Mouse (Mus musculus): ENCODE measurements around the gene Slc16a12.

Slc16a12 gene

GRCm38 (mm10) chr19:34726254-34726962 is 20.7 kb downstream of the Slc16a12 start:
- DNase-seq (ENCODE audit: low read depth): peak; percentile 18

- peak; percentile 5 for DNase-seq (ENCODE audit: low read depth)
Measured at GRCm38 (mm10) chr19:34725418-34725817, 21.7 kb downstream of the Slc16a12 start.

GRCm38 (mm10) chr19:34724598-34724997 is 22.5 kb downstream of the Slc16a12 start:
- no peak for DNase-seq (ENCODE audit: low read depth)

DNA sequence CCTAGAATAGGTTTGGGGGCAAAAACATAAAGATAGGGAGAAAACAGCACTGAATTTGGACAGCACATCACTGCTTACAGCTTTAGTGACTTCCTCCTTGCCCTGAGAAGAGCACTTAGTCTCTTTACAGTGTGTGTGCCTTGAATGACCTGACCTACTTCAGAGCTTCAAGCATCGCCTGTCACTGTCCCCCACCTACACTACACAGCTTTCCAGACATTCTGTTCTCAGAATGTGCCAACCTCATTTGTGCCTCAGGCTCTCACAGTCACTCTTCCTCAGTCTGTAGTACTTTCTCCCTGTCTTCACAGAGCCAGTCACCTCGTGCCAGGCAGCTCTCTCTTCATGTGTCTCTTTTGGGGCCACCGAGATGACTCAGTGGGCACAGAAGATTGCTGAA is 24.5 kb downstream of the Slc16a12 start:
- DNase-seq (ENCODE audit: low read depth): no peak

- no peak for DNase-seq (ENCODE audit: low read depth)
Measured at GRCm38 (mm10) chr19:34720130-34720529, 27.0 kb downstream of the Slc16a12 start.

DNA sequence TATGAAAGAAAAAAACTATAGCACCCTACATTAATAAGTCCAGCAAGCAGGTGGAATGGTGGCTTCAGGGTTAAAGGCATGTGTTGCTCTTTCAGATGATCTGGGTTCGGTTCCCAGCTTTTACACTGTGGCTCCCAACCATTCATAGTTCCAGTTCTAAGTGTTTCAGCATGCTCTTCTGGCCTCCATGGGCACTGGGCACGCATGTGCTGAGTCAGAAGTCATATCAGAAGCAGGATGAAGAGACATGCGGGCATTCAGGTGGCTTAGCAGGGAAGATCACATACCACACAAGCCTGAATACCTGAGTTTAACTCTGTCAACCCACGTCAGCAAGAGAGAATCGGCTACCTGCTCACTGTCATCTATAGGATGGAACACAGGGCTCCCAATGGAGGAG is 28.1 kb downstream of the Slc16a12 start:
- no peak for DNase-seq (ENCODE audit: low read depth)

DNA sequence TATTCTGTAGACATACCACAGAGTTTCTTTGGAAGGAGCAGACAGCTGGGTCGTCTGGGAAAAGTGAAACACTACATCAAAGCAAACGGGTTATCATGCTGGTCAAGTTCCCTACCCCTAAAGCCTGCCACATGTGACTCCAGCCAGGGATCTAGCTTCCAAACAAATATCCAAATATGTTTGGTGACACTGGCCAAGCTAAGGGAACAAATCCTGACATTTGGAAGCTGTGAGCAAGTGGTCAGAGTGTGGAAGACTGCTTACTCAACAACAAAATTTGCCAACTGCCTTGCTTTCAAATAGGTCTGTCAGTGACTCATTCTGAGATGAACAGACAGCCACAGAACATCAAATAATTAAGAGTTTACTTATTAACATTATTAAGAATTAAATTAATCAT is 28.6 kb downstream of the Slc16a12 start:
- no peak for DNase-seq (ENCODE audit: low read depth)

DNA sequence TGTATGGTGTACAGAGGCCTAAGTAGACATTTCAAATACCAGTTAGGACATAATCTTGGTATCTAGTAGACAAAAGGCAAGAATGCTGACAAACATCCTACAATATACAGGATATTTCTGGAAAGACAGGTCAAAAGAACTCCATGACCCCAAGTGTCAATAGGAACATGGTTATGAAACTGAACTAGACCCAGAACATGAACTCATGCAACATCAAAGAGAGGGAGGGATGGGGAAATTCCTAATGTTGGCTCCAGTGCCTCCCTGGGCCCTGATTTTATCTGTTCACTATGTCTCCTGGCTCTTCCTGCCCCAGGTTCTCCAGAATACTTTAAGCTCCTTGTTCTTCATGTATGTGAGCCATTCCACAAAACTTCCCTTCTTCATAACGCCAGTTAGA is 31.2 kb downstream of the Slc16a12 start:
- DNase-seq (ENCODE audit: low read depth): no peak

- DNase-seq (ENCODE audit: low read depth): no peak
Measured at GRCm38 (mm10) chr19:34714250-34714666, 32.8 kb downstream of the Slc16a12 start.

GRCm38 (mm10) chr19:34712050-34712449 is 35.0 kb downstream of the Slc16a12 start:
- DNase-seq (ENCODE audit: low read depth): no peak

- no peak for DNase-seq (ENCODE audit: low read depth)
Measured at GRCm38 (mm10) chr19:34708221-34708620, 38.9 kb downstream of the Slc16a12 start.

- DNase-seq (ENCODE audit: low read depth): no peak
Measured at GRCm38 (mm10) chr19:34707571-34707970, 39.5 kb downstream of the Slc16a12 start.

- DNase-seq (ENCODE audit: low read depth): no peak
Measured at GRCm38 (mm10) chr19:34706261-34706660, 40.8 kb downstream of the Slc16a12 start.

DNA sequence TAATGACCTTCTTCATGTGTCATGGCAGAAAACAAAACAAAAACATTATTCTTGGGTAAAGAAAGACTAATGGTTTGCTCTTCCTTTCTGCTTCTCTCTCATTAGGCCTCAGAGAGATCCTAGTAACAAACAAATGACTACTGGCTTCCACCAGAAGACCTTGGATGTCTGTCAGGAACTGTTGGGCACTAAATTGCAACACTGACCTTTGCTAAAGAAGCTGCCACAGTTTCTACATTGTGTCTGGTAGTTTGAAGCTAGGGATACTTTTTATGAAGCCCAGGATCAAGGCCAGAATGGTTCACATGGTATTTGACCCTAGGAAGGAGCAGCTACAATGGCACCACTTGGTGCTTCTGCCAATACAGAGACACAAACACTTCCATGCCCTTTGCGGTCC is 41.9 kb downstream of the Slc16a12 start:
- DNase-seq (ENCODE audit: low read depth): no peak

DNA sequence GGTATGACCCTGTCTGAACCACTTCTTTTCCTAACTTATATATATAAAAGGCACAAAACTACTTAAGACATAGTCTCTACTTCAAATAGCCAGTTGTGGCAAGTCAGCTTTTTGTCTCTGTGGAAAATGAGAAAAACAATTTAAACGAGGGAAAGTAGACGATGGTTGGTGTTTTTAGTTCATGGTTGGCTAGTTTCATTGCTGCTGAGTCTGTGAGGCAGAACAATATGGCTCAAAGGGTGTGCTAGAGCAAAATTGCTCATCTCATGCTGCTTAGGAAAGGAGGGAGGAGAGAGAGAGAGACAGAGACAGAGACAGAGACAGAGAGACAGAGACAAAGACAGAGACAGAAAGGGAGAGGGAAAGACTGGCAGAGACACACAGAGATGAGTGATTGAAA is 47.8 kb downstream of the Slc16a12 start:
- no peak for DNase-seq (ENCODE audit: low read depth)

DNA sequence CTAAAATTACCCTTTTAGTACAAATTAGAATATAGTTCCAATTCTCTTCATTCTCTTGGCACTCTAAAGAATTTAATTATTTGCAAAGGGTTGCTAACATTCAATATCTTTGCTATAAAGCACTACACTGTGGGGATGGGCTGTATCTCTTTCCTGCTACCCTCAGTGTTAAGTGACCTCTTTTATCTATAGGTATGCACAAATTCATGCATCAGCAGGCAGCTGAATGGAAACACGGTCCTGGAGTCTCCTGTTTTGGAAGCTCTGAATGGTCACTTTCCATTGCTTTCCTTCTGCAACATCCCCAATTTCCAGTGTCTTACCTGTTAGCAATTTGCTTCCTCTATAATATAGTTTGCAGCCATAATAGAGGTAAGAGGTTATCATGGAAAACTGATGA is 48.2 kb downstream of the Slc16a12 start:
- no peak for DNase-seq (ENCODE audit: low read depth)

- no peak for DNase-seq (ENCODE audit: low read depth)
Measured at GRCm38 (mm10) chr19:34698432-34698831, 48.7 kb downstream of the Slc16a12 start.

DNA sequence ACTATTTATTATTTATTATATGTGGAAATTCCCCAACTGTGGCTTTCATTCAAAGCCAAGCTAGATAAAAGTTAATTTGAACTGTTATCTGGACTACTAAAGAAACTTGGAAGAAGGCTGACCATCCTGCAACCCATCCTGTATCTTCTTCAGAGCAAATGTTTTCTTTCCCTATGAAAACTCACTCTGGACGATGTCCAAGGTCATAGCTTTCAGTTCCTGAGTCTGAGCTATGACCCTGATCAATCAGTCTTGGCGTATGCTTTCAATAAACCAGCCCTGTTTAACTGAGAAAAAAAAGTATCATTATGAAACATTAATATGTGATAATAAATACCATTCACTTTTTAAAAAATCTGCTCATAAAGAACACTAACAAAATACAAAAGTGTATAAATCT is 49.6 kb downstream of the Slc16a12 start:
- no peak for DNase-seq (ENCODE audit: low read depth)

GRCm38 (mm10) chr19:34696352-34696986 is 50.6 kb downstream of the Slc16a12 start:
- no peak for DNase-seq (ENCODE audit: low read depth)

- DNase-seq (ENCODE audit: low read depth): no peak
Measured at GRCm38 (mm10) chr19:34691402-34691801, 55.7 kb downstream of the Slc16a12 start.

DNA sequence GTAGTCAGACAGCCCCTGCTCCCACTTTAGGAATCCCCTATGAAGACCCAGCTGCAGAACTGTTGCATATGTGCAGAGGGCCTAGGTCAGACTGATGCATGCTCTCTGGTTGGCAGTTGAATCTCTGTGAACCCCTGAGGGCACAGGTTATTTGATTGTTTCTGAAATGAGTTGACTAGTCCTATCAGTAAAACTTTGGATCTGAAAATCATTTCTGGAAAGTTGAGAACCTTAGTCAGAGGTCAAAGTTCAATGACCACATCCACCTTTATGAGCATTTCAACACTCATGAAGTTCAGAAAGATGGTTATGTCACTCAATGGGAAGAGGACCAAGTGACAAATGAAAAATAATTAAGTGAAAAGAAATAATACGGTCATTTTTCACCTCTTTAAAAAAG is 61.6 kb downstream of the Slc16a12 start:
- no peak for DNase-seq (ENCODE audit: low read depth)

GRCm38 (mm10) chr19:34684857-34685256 is 62.2 kb downstream of the Slc16a12 start:
- DNase-seq (ENCODE audit: low read depth): peak; percentile 37

DNA sequence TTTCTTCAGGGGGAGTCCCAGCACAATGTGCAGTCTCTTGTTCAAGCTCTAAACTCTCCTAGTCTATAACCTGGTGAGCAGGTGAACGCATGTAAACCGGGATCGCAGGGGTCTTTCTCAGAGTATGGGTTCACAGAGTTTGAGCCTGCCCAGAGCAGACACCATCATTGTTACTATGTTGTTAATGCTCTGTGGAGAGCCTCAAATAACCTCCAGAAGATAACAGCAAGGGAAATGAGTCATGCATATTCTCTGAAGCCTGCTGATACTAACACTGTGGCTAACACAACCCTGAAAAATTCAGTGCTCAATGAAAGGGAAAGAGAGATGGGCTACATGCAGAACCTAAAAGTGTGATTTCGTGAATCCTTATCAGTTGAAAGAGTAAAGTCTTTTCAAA is 68.7 kb downstream of the Slc16a12 start:
- no peak for DNase-seq (ENCODE audit: low read depth)

- no peak for DNase-seq (ENCODE audit: low read depth)
Measured at GRCm38 (mm10) chr19:34673476-34673875, 73.6 kb downstream of the Slc16a12 start.

Measured in induced T-regulatory cell, adult 2 months (primary cell).